Mouse (Mus musculus): ENCODE results near the gene Espl1.
A peak's percentile ranks its signal among the peaks of the same experiment; 100 is the strongest.
"Not testable (repeated sequence)": the region's sequence is repeated elsewhere in the genome, so short reads cannot be mapped to it uniquely, and the experiment has no call there.

Gene Espl1

DNA sequence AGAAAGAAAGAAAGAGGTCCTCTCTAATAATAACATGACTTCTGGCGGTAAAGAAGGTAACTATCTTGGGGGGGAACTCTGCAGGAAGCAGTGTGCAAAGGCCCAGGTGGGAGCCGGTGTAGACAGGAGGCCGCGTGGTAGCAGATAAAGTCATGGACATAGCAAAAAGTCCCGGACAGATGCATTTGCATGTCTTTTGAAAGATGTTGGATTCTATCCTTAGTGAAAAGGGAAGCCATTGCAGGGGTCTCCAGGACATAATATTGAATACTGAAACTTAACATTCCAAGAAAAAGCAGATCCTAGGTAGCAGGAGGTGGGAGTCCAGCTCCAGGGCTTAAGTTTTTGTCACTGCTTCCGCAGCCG is 17.4 kb upstream of the Espl1 start:
- DNase-seq, result no peak

GRCm38 (mm10) chr15:102279092-102279782 is 16.8 kb upstream of the Espl1 start, which contains the start of gene Mfsd5:
Gene Mfsd5 (plus strand): TSS chr15:102279454.
- peak; percentile 92 for DNase-seq

- no peak for DNase-seq
These were observed 16.1 kb upstream of the Espl1 start for GRCm38 (mm10) chr15:102279783-102280520.

DNA sequence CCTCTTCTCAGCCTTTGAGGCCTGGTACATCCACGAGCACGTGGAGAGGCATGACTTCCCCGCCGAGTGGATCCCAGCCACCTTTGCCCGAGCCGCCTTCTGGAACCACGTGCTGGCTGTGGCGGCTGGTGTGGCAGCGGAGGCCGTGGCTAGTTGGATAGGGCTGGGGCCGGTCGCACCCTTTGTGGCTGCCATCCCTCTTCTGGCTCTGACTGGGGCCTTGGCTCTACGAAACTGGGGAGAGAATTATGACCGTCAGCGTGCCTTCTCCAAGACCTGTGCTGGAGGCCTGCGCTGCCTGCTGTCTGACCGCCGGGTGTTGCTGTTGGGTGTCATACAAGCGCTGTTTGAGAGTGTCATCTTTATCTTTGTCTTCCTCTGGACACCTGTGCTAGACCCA is 15.4 kb upstream of the Espl1 start:
- no peak for DNase-seq

GRCm38 (mm10) chr15:102282463-102283292 is 13.4 kb upstream of the Espl1 start:
- no peak for DNase-seq

DNA sequence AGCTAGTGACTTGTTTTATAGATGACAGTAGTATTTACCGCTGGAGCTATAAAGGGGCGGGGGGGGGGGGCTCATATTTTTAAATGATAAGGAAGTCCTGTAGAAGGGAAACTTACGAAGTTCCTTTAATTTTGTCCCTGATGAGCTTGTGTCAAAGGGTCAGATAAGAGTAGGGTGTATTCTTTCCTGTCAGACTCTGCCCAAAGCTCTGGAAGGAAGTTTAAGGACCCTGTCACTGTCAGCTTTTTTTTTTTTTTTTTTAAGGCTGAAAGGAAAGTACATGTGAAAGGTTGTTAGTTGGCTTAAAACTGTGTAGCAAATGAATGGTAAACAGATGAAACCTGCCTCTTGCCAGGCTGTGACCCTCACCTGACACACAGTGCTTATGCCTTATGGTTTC is 12.4 kb upstream of the Espl1 start:
- no peak for DNase-seq

- peak; percentile 39 for DNase-seq
These were observed 8.7 kb upstream of the Espl1 start for GRCm38 (mm10) chr15:102287395-102287794.

DNA sequence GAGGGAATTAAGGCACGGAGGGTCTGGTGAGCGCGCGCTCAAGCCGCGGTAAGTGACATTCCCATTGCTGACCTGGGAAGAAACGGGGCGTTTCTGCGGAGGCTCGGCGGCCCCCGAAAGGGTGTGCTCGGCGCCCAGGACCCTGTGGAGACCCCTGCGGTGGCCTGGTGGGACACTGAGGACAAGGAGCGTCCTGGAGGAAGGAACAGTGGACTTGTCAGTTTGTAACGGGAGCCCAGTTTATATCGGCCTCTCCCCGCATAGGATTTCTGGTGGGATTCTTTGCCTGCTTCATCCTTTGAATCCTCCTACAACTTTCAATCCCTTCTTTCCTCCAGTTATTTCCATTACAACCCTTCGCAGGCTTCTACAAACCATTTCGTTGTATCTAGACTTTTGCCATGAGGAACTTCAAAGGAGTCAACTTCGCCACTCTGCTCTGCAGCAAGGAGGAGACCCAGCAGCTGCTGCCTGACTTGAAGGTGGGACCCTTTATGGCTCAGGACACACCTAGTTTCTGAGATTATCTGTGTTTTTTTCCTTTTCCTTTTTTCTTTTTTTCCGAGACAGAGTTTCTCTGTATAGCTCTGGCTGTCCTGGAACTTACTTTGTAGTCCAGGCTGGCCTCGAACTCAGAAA is 421 bp downstream of the Espl1 start:
- no peak for DNase-seq

DNA sequence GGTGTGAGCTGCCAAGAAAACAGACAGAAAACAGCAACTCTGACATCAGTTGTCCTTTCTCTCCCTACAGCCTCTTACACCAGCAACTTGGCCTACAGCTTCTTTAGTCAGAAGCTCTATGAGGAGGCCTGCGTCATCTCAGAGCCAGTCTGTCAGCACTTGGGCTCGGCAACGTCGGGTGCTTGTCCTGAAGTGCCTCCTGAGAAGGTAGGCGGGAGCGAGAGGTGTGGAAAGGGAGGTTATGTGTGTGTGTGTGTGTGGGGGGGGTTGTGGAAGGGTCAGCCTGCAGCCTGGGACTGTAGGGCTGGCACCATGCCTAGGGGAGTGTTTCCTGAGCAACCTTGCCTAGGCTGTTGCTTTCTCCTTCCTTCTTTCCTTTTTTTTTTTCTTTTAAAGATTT is 6.5 kb downstream of the Espl1 start:
- DNase-seq, result no peak

GRCm38 (mm10) chr15:102308717-102309116 is 12.7 kb downstream of the Espl1 start:
- no peak for DNase-seq

GRCm38 (mm10) chr15:102310074-102310845 is 14.2 kb downstream of the Espl1 start:
- no peak for DNase-seq

DNA sequence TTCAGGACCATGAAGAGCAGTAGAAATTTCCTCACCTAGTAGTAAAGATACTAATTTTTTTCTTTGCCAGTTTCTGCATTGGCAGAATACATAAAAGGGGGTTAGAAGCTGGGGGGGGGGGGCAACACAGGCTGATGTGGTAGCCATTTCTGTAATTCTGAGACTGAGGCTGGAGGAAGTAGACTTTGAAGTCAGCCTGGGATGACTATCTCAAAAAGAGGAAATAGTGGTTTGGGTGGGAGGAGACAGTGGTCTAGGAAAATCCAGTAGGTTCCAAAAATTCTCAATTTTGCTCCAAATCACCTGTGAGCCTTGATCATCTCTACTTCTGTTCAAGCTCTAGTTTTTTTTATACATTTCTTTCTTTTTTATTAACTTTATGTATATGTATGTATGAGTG is 15.4 kb downstream of the Espl1 start:
- DNase-seq, result no peak

- DNase-seq, result no peak
These were observed 19.2 kb downstream of the Espl1 start for GRCm38 (mm10) chr15:102315292-102315691.

GRCm38 (mm10) chr15:102316263-102316662 is 20.2 kb downstream of the Espl1 start:
- DNase-seq, result peak; percentile 63

- no peak for DNase-seq
These were observed 28.8 kb downstream of the Espl1 start for GRCm38 (mm10) chr15:102324654-102325473.

DNA sequence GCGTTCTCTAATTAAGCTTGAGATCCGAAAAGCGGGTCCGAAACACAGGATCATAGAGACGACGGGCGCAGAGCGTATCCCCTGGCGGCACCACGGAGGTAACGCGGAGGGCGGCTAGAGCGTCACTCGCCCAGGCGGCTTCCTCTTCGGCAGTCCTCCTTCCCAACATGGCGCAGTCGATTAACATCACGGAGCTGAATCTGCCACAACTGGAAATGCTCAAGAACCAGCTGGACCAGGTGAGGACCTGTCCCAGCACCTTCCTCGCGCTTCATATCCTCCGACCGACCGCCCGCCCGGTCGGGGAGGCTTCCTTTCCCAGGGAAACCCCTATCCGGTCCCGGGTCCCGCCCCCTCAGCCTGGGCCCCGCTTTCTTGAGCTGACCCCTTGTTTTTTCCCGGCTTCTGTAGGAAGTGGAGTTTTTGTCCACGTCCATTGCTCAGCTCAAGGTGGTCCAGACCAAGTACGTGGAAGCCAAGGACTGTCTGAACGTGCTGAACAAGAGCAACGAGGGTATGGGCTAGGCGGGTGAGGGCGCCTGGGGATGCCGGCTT is 30.0 kb downstream of the Espl1 start, which contains the start of gene Pfdn5:
TSS of gene Pfdn5 (plus strand) at position 95 of the 555 bp plus-strand sequence.
- DNase-seq, result peak; percentile 91

GRCm38 (mm10) chr15:102326892-102327291 is 30.8 kb downstream of the Espl1 start:
- no peak for DNase-seq

DNA sequence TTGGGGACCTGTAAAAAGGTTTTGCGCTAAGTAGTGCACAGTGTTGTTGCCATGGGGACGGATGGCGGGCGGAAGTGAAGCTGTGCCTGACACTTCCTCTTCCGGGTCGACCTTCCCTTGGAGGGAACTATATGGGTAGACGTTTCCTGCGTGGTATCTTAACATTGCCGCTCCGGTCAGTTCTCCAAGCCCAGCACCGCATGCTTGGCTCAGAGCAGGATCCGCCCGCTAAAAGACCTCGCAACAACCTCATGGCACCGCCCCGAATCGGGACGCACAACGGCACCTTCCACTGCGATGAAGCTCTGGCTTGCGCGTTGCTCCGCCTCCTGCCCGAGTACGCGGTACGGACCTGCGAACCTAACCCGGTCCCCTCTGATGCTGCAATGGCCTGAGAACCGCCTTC is 35.5 kb downstream of the Espl1 start, which contains the start of gene Myg1:
TSS of gene Myg1 (plus strand) at position 100 of the 406 bp plus-strand sequence.
- peak; percentile 77 for DNase-seq

- DNase-seq, result no peak
These were observed 39.2 kb downstream of the Espl1 start for GRCm38 (mm10) chr15:102335254-102335653.

- DNase-seq, result not testable (repeated sequence)
These were observed 39.9 kb downstream of the Espl1 start for GRCm38 (mm10) chr15:102335925-102336324.

- DNase-seq, result no peak
These were observed 40.9 kb downstream of the Espl1 start for GRCm38 (mm10) chr15:102336946-102337345.
